Mouse (Mus musculus): ENCODE measurements around the gene Rap1gds1. TPM values are rescaled to one million over a fixed set of nuclear protein-coding genes. Genes with fewer than 3 reads are reported as not detected.

Rap1gds1 gene
- 10 to 100 TPM; 55.5 to 56.9 TPM for total RNA-seq (2021)
- long read RNA-seq, experiment 1, transcript Rap1gds1-202 (15 exons, 3,669 nt): major isoform, 10 of 40 reads
- long read RNA-seq, experiment 1, transcript Rap1gds1-205 (15 exons, 3,598 nt): minor isoform, 6 of 40 reads
- long read RNA-seq, experiment 1, transcript Rap1gds1-201 (14 exons, 3,383 nt): minor isoform, 9 of 40 reads
- long read RNA-seq, experiment 1, partial matches to known transcripts: 11 of 40 reads
- long read RNA-seq, experiment 1, other reads (novel, unspliced or antisense): 3 of 40 reads
- long read RNA-seq, experiment 2, transcript Rap1gds1-202 (15 exons, 3,669 nt): major isoform, 7 of 16 reads
- long read RNA-seq, experiment 2, partial matches to known transcripts: 2 of 16 reads
- long read RNA-seq, experiment 2, other reads (novel, unspliced or antisense): 1 of 16 reads

- peak; percentile 73 to 81 for DNase-seq
Observed at GRCm38 (mm10) chr3:139074484-139075211, at the start of gene Rap1gds1. Gene Rap1gds1 (minus strand): TSS chr3:139075201.

DNA sequence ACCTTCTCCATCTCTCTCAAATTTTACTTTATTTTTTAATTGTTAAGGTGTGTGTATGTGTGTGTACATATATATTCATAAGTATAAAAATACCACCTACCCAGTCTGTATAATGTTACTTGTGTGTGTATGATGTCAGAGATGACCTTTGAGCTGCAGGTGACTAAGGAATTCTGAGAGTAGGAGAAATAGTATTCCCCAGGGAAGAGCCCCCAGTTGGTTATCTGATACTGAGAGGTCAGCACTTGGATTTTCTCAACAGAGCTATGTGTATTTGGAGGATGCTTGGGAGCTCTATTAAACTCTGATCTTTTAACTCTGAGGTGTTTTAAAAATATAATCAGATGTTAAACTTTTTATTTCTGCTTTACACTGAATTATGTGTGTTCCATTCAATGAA, 43.4 kb upstream of the Rap1gds1 start:
- no peak for DNase-seq

DNA sequence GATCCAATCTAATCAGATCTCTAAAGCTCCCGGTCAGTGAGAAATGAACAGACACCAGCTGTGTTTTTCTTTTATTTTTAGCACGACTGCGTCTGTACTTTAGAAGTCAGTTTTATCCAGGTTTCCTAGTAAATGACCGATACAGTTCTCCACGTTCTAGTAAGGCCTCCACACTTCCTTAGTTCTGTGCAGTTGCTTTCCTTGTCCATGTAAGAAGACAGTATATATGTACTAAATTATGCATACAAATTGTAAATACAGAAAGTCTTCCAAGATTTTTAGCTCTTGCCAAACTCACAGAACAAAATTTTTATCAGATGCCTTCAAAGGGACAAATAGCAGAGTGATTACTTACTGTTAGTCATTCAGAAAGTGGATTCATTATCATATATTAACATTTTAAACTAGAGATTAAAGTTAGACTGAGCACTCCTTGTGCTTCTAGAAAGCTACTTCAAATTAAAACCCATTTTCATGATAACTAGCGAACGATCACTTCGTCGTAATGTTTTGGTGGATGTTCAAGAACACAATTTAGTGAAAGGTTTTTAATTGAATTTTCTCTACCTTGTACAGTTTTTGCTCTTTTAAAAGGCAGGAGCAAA, 41.8 kb upstream of the Rap1gds1 start:
- no peak for DNase-seq

DNA sequence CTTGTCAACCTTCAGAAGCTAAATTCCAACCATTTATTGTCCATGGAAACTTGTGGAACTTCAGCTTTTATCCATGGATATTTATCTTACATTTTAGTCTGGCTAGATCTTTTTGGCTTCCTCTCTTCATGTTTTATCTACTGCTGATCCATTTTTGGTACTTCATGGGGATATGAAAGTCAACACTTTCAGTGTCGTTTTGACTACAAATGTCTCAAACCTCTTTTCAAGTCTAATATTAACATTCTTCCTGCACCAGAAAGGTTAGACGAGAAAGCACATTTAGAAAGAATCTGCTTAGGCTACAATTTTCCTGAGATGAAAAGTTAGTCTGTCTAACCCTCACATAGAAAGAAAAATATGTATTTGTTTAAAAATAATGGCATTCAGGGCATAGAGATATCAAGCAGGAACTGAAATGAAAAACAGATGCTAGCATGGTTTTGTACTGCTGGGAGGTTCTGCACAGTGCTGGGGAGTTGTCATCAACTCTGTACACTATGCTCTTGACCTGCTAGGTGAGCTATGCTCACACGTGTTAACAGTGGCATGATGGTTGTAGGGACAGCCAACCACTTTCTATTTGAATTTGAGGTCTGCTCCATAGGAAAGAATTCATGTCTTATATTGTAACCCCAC, 37.5 kb upstream of the Rap1gds1 start:
- no peak for DNase-seq

DNA sequence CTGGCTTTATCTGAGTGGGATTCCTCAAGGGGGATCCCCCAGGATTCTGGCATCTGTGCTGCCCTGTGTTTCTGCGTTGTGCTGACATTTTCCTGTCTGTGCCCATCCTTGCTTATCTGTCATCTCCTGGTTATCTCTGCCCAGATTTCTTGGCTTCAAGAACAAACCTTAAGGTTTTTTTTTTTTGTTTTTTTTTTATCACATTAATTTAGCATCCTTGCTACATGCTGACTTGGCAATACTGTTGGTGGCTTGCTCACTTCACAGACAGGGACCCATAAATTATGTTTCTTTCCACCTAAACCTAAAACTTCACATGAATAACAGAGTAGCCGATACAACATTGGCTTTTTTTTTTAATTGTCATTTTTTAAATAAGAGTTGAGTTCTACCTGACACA, 36.9 kb upstream of the Rap1gds1 start:
- DNase-seq: no peak

GRCm38 (mm10) chr3:139108176-139108575, 33.2 kb upstream of the Rap1gds1 start:
- no peak for DNase-seq

GRCm38 (mm10) chr3:139103914-139104313, 28.9 kb upstream of the Rap1gds1 start:
- no peak for DNase-seq

DNA sequence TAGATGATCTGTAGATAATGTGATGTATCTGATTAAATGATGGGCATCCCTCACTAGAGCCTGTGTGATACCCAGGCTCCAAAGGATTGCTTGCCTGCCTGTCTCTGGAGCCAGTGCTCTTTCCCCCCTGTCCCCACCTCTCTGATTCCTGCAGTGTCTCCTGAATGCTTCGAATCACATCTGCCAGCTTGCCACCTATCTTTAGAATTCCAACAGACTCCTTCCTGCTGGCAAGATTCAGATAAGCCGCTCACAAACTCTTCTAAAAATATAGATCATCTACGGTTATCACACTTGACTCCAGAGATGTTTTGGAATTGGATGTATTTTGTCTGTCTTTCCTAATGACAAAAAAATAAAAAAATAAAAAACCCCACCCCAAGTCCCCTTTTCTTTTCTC, 28.3 kb upstream of the Rap1gds1 start:
- DNase-seq: no peak

DNA sequence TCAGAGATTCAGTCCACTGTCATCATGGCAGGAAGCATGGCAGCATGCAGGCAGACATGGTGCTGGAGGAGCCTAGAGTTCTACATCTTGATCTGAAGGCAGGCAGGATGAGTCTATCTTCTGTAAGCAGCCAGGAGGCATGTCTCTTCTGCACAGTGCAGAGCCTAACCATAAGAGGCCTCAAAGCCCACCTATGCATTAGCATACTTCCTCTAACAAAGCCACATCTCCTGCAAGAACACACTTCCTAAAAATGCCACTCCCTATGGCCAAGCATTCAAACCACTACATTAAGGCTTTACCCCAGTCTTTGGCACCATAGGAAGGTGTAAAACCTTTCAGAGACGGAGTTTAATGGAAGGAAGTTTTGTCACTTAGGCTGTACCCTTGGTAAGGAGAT, 26.9 kb upstream of the Rap1gds1 start:
- DNase-seq: no peak

- no peak for DNase-seq
Observed at GRCm38 (mm10) chr3:139099284-139099683, 24.3 kb upstream of the Rap1gds1 start.

DNA sequence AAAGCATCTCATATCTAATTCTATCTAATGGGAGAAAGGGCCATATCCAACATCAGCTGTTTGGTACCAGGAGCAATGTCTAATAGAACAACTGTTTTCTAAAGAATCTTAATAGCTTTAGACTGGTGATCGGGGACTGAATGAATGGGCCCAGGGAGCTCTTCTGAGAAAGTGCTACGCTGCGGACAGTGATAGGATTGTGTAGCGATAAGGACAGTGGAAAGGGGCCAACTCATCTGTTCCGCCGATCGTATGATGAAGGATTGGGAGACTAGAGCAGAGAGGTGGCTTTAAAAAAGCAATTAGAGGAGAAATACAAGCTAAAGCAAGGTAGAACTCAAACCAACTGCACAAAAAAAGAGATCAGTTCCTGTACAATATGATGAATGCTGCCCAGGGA, 20.9 kb upstream of the Rap1gds1 start:
- no peak for DNase-seq

- DNase-seq: no peak
Observed at GRCm38 (mm10) chr3:139088526-139088925, 13.5 kb upstream of the Rap1gds1 start.

- no peak for DNase-seq
Observed at GRCm38 (mm10) chr3:139083778-139084539, 9.0 kb upstream of the Rap1gds1 start.

- no peak for DNase-seq
Observed at GRCm38 (mm10) chr3:139079831-139080230, 4.8 kb upstream of the Rap1gds1 start.

DNA sequence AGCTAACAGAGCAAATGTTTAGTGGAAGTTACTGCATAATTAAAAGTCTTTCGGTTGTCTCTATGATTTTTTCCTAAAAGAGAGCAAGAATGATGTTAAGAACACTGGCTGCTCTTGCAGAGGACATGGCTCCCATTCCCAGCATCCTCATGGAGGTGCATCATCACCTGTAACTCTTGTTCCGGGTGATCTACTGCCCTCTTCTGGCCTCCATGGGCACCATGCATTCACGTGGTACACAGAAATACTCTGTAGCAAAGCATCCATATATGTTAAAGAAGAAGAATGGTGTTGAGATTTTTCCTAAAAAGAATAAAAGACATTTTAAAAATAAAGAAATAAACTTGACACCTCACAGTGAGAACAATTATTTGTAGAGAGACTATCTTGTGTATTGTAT, 3.0 kb upstream of the Rap1gds1 start:
- no peak for DNase-seq

DNA sequence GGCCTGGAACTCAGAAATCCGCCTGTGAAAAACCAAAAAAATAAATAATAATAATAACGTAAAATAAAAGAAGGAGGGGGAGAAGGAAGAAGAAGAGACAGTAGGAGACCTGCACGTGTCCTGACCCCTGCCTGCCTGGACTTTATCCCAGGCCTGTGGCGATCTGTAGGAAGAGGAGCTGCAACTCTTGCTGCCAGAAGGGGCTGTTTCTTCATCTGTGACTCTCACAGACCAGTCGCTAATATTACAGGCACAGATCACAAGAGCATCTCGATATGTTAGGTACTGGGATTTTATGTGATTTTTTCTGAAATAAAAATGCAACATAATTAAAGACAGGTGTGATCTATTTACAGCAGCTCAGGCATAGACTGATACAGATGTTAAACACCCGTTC, 1.1 kb upstream of the Rap1gds1 start:
- DNase-seq: no peak

- DNase-seq: peak; percentile 95
Observed at GRCm38 (mm10) chr3:139075333-139076058, 495 bp upstream of the Rap1gds1 start.

- no peak for DNase-seq
Observed at GRCm38 (mm10) chr3:139073801-139074483, 1.1 kb downstream of the Rap1gds1 start.

- no peak for DNase-seq
Observed at GRCm38 (mm10) chr3:139069539-139069938, 5.5 kb downstream of the Rap1gds1 start.

GRCm38 (mm10) chr3:139064076-139064475, 10.9 kb downstream of the Rap1gds1 start:
- DNase-seq: no peak

- DNase-seq: no peak
Observed at GRCm38 (mm10) chr3:139062088-139062487, 12.9 kb downstream of the Rap1gds1 start.

Data from adrenal gland, postnatal 36 days (tissue).